Mouse (Mus musculus): ENCODE measurements around the gene A430078G23Rik. TPM values are rescaled to one million over a fixed set of nuclear protein-coding genes. Genes with fewer than 3 reads are reported as not detected.

A430078G23Rik gene
- total and polyA plus RNA-seq, 3 experiments, result 0.15 to 0.44 TPM; not detected in 1

DNA sequence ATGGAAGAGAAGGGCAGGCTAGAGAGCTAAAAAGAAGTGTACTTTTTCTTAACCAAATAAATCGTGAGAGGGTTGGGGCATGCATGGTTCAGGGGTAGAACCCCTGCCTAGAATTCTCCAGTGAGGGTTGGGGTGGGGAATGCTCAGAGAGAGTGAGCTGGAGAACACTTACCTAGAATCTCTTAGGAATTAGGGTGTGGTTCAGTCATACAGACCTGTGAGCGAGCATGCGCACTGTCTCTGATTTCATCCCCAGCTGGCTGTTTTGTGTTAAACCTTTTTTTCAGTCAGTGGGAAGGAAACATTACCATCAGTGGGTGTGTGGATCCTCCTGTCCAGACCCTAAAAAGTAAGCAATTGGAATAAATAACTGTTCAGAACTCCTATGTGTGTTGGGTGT lies 73.0 kb downstream of the A430078G23Rik start:
- Histone ChIP-seq H3K27me3 (ENCODE audit: insufficient read depth, low read length) (no peaks in the 10 kb centered on the region), H3K36me3 (replicated peaks) (peaks cover 86% of the 10 kb centered on the region), H3K4me1 (ENCODE audit: insufficient read depth, low read depth, low read length) (peaks cover 30% of the 10 kb centered on the region), H3K9me3 (replicated peaks) (no peaks in the 10 kb centered on the region), H3K4me3 (ENCODE audit: low read depth, low read length) (no peak overlapping the region)
- DNase-seq (ENCODE audit: low spot score) (no peak), ATAC-seq (ENCODE audit: extremely low read depth, insufficient number of reproducible peaks, low FRiP score, poor library complexity, severe bottlenecking) (no peak)
- TF ChIP-seq GATA1 (IDR thresholded peaks at IDR 0.05; ENCODE audit: borderline replicate concordance, low read length), result no peak
- TF ChIP-seq TAL1 (conservative IDR thresholded peaks at IDR 0.05; ENCODE audit: low read depth, low read length), result no peak
- TF ChIP-seq POLR2AphosphoS5 (IDR thresholded peaks at IDR 0.05; ENCODE audit: insufficient replicate concordance, low read depth, low read length), result no peak
- no peak for TF ChIP-seq CTCF (IDR thresholded peaks at IDR 0.05; ENCODE audit: low read depth, low read length)
- no peak for TF ChIP-seq GATA2 (IDR thresholded peaks at IDR 0.05; ENCODE audit: borderline replicate concordance, low read depth, low read length)

- no peak for ATAC-seq (ENCODE audit: extremely low read depth, insufficient number of reproducible peaks, low FRiP score, poor library complexity, severe bottlenecking)
- H3K4me1 ChIP-seq (ENCODE audit: insufficient read depth, low read depth, low read length), result peaks cover 25% of the 10 kb centered on the region
- H3K9me3 ChIP-seq (replicated peaks), result no peaks in the 10 kb centered on the region
- TF ChIP-seq GATA1 (IDR thresholded peaks at IDR 0.05; ENCODE audit: borderline replicate concordance, low read length) (no peak), POLR2AphosphoS5 (IDR thresholded peaks at IDR 0.05; ENCODE audit: insufficient replicate concordance, low read depth, low read length) (no peak), GATA2 (IDR thresholded peaks at IDR 0.05; ENCODE audit: borderline replicate concordance, low read depth, low read length) (no peak), CTCF (IDR thresholded peaks at IDR 0.05; ENCODE audit: low read depth, low read length) (no peak), TAL1 (conservative IDR thresholded peaks at IDR 0.05; ENCODE audit: low read depth, low read length) (no peak)
- H3K36me3 ChIP-seq (replicated peaks), result peaks cover 95% of the 10 kb centered on the region
- H3K27me3 ChIP-seq (ENCODE audit: insufficient read depth, low read length), result no peaks in the 10 kb centered on the region
- no peak overlapping the region for H3K4me3 ChIP-seq (ENCODE audit: low read depth, low read length)
- DNase-seq (ENCODE audit: low spot score), result no peak
Measured at GRCm38 (mm10) chr8:3428426-3428825, 75.2 kb downstream of the A430078G23Rik start.

DNA sequence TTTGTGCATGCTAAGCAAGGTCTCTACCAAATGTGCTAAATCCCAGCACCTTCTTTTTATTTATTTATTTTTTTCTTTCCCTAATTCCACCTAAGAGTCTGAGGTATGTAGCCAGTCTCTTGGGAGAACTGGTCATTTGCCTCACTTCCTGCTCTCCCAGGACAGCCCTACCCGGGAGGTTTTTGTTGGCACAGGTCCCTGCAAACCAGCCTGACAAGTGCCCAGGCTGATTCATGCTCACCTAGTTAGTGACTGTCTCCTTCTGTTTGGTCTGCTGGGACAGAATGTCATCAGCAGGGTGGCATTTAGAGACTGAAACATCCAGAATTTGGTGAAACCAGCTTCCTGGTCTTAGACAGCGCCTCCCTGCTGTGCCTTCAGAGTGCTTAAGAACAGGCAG lies 76.8 kb downstream of the A430078G23Rik start:
- Histone ChIP-seq H3K9me3 (replicated peaks) (no peaks in the 10 kb centered on the region), H3K36me3 (replicated peaks) (peaks cover 96% of the 10 kb centered on the region), H3K4me3 (ENCODE audit: low read depth, low read length) (no peak overlapping the region), H3K27me3 (ENCODE audit: insufficient read depth, low read length) (no peaks in the 10 kb centered on the region), H3K4me1 (ENCODE audit: insufficient read depth, low read depth, low read length) (peaks cover 31% of the 10 kb centered on the region)
- no peak for DNase-seq (ENCODE audit: low spot score)
- no peak for TF ChIP-seq CTCF (IDR thresholded peaks at IDR 0.05; ENCODE audit: low read depth, low read length)
- TF ChIP-seq POLR2AphosphoS5 (IDR thresholded peaks at IDR 0.05; ENCODE audit: insufficient replicate concordance, low read depth, low read length), result no peak
- no peak for TF ChIP-seq GATA1 (IDR thresholded peaks at IDR 0.05; ENCODE audit: borderline replicate concordance, low read length)
- TF ChIP-seq TAL1 (conservative IDR thresholded peaks at IDR 0.05; ENCODE audit: low read depth, low read length), result no peak
- TF ChIP-seq GATA2 (IDR thresholded peaks at IDR 0.05; ENCODE audit: borderline replicate concordance, low read depth, low read length), result no peak
- no peak for ATAC-seq (ENCODE audit: extremely low read depth, insufficient number of reproducible peaks, low FRiP score, poor library complexity, severe bottlenecking)

GRCm38 (mm10) chr8:3431113-3431512 lies 77.9 kb downstream of the A430078G23Rik start:
- no peak for ATAC-seq (ENCODE audit: extremely low read depth, insufficient number of reproducible peaks, low FRiP score, poor library complexity, severe bottlenecking)
- DNase-seq (ENCODE audit: low spot score), result no peak
- H3K9me3 ChIP-seq (replicated peaks), result no peaks in the 10 kb centered on the region
- TF ChIP-seq CTCF (IDR thresholded peaks at IDR 0.05; ENCODE audit: low read depth, low read length) (no peak), POLR2AphosphoS5 (IDR thresholded peaks at IDR 0.05; ENCODE audit: insufficient replicate concordance, low read depth, low read length) (no peak), TAL1 (conservative IDR thresholded peaks at IDR 0.05; ENCODE audit: low read depth, low read length) (no peak), GATA2 (IDR thresholded peaks at IDR 0.05; ENCODE audit: borderline replicate concordance, low read depth, low read length) (no peak), GATA1 (IDR thresholded peaks at IDR 0.05; ENCODE audit: borderline replicate concordance, low read length) (no peak)
- H3K4me3 ChIP-seq (ENCODE audit: low read depth, low read length), result no peak overlapping the region
- peaks cover 96% of the 10 kb centered on the region for H3K36me3 ChIP-seq (replicated peaks)
- peaks cover 33% of the 10 kb centered on the region for H3K4me1 ChIP-seq (ENCODE audit: insufficient read depth, low read depth, low read length)
- H3K27me3 ChIP-seq (ENCODE audit: insufficient read depth, low read length), result no peaks in the 10 kb centered on the region

- DNase-seq (ENCODE audit: low spot score) (peak; percentile 32), ATAC-seq (ENCODE audit: extremely low read depth, insufficient number of reproducible peaks, low FRiP score, poor library complexity, severe bottlenecking) (peak; percentile 67)
- Histone ChIP-seq H3K36me3 (replicated peaks) (peaks cover 93% of the 10 kb centered on the region), H3K4me1 (ENCODE audit: insufficient read depth, low read depth, low read length) (peaks cover 41% of the 10 kb centered on the region), H3K27me3 (ENCODE audit: insufficient read depth, low read length) (no peaks in the 10 kb centered on the region), H3K4me3 (ENCODE audit: low read depth, low read length) (no peak overlapping the region), H3K9me3 (replicated peaks) (no peaks in the 10 kb centered on the region)
- TF ChIP-seq TAL1 (conservative IDR thresholded peaks at IDR 0.05; ENCODE audit: low read depth, low read length) (0 out of 2 replicates have a peak, but pooled peaks have one; percentile 21), CTCF (IDR thresholded peaks at IDR 0.05; ENCODE audit: low read depth, low read length) (no peak), GATA1 (IDR thresholded peaks at IDR 0.05; ENCODE audit: borderline replicate concordance, low read length) (no peak)
Measured at GRCm38 (mm10) chr8:3436492-3436891, 83.3 kb downstream of the A430078G23Rik start.

- Histone ChIP-seq H3K36me3 (replicated peaks) (peaks cover 91% of the 10 kb centered on the region), H3K4me3 (ENCODE audit: low read depth, low read length) (no peak overlapping the region), H3K9me3 (replicated peaks) (no peaks in the 10 kb centered on the region), H3K27me3 (ENCODE audit: insufficient read depth, low read length) (no peaks in the 10 kb centered on the region), H3K4me1 (ENCODE audit: insufficient read depth, low read depth, low read length) (peaks cover 34% of the 10 kb centered on the region)
- no peak for TF ChIP-seq POLR2AphosphoS5 (IDR thresholded peaks at IDR 0.05; ENCODE audit: insufficient replicate concordance, low read depth, low read length)
- 0 out of 2 replicates have a peak, but pooled peaks have one; percentile 16 for TF ChIP-seq CTCF (IDR thresholded peaks at IDR 0.05; ENCODE audit: low read depth, low read length)
- ATAC-seq (ENCODE audit: extremely low read depth, insufficient number of reproducible peaks, low FRiP score, poor library complexity, severe bottlenecking), result no peak
- no peak for DNase-seq (ENCODE audit: low spot score)
Measured at GRCm38 (mm10) chr8:3439510-3439909, 86.3 kb downstream of the A430078G23Rik start.

Other genes starting within 250 kb of the A430078G23Rik start
- 2.1 TPM in 1 of 2 replicates, not detected in the other for gene Insr, start 73.8 kb upstream of the A430078G23Rik start, total RNA-seq (2014; fragmentation: Nextera tagmentation)
- 0.23 and 0.38 TPM in 2 replicates for gene Insr, start 73.8 kb upstream of the A430078G23Rik start, total RNA-seq (2017)
- 0.02 TPM in 2 replicates for gene Insr, start 73.8 kb upstream of the A430078G23Rik start, polyA plus RNA-seq (2012)
- gene Arhgef18, start 39.6 kb downstream of the A430078G23Rik start, total RNA-seq (2014; fragmentation: Nextera tagmentation), result 13.0 and 13.1 TPM in 2 replicates
- gene Arhgef18, start 39.6 kb downstream of the A430078G23Rik start, total RNA-seq (2017), result 12.4 and 13.3 TPM in 2 replicates
- gene Arhgef18, start 39.6 kb downstream of the A430078G23Rik start, polyA plus RNA-seq (2012), result 37.6 and 47.7 TPM in 2 replicates
- gene Pex11g, start 114.3 kb downstream of the A430078G23Rik start, total RNA-seq (2014; fragmentation: Nextera tagmentation), result 5.0 and 5.6 TPM in 2 replicates
- 1.9 and 2.1 TPM in 2 replicates for gene Pex11g, start 114.3 kb downstream of the A430078G23Rik start, total RNA-seq (2017)
- gene Pex11g, start 114.3 kb downstream of the A430078G23Rik start, polyA plus RNA-seq (2012), result 1.1 and 1.2 TPM in 2 replicates
- gene Tex45, start 117.4 kb downstream of the A430078G23Rik start, total RNA-seq (2014; fragmentation: Nextera tagmentation), result not detected in 2 replicates
- gene Tex45, start 117.4 kb downstream of the A430078G23Rik start, total RNA-seq (2017), result 0.11 TPM in 1 of 2 replicates, not detected in the other
- not detected in 2 replicates for gene Tex45, start 117.4 kb downstream of the A430078G23Rik start, polyA plus RNA-seq (2012)
- 25.7 and 26.6 TPM in 2 replicates for gene Zfp358, start 139.7 kb downstream of the A430078G23Rik start, total RNA-seq (2014; fragmentation: Nextera tagmentation)
- gene Zfp358, start 139.7 kb downstream of the A430078G23Rik start, total RNA-seq (2017), result 6.6 and 7.4 TPM in 2 replicates
- 19.2 and 22.7 TPM in 2 replicates for gene Zfp358, start 139.7 kb downstream of the A430078G23Rik start, polyA plus RNA-seq (2012)
- gene Mcoln1, start 147.0 kb downstream of the A430078G23Rik start, total RNA-seq (2014; fragmentation: Nextera tagmentation), result 42.4 and 43.6 TPM in 2 replicates
- gene Mcoln1, start 147.0 kb downstream of the A430078G23Rik start, total RNA-seq (2017), result 41.5 and 46.9 TPM in 2 replicates
- 144 and 171 TPM in 2 replicates for gene Mcoln1, start 147.0 kb downstream of the A430078G23Rik start, polyA plus RNA-seq (2012)
- 39.8 and 61.5 TPM in 2 replicates for gene Pnpla6, start 162.0 kb downstream of the A430078G23Rik start, total RNA-seq (2014; fragmentation: Nextera tagmentation)
- gene Pnpla6, start 162.0 kb downstream of the A430078G23Rik start, total RNA-seq (2017), result 33.9 and 34.3 TPM in 2 replicates
- 21.4 and 25.1 TPM in 2 replicates for gene Pnpla6, start 162.0 kb downstream of the A430078G23Rik start, polyA plus RNA-seq (2012)
- gene C330021F23Rik, start 214.6 kb downstream of the A430078G23Rik start, total RNA-seq (2014; fragmentation: Nextera tagmentation), result not detected in 2 replicates
- 0.49 and 1.2 TPM in 2 replicates for gene C330021F23Rik, start 214.6 kb downstream of the A430078G23Rik start, total RNA-seq (2017)
- not detected in 2 replicates for gene C330021F23Rik, start 214.6 kb downstream of the A430078G23Rik start, polyA plus RNA-seq (2012)
- not detected in 2 replicates for gene Camsap3, start 233.9 kb downstream of the A430078G23Rik start, total RNA-seq (2014; fragmentation: Nextera tagmentation)
- not detected in 2 replicates for gene Camsap3, start 233.9 kb downstream of the A430078G23Rik start, total RNA-seq (2017)
- not detected in 2 replicates for gene Camsap3, start 233.9 kb downstream of the A430078G23Rik start, polyA plus RNA-seq (2012)

Data from G1E (cell line).